Mouse (Mus musculus) MEL (cell line): ENCODE results near the gene Cry1. TPM values are rescaled to one million over a fixed set of nuclear protein-coding genes. Genes with fewer than 3 reads are reported as not detected.

Source experiments
- DNase-seq: peaks from one replicate; pipeline ENCODE4 v3.0.0; 2011; ENCODE audit warnings: low read depth, low spot score
- H3K27ac ChIP-seq: 2 replicates; pipeline ENCODE4 v1.5.1; 2012; ENCODE audit warnings: low read depth, mild to moderate bottlenecking, control low read depth, low read length, moderate library complexity; ENCODE audit not compliant: control insufficient read depth
- H3K27me3 ChIP-seq, 2 experiments: fragments of 150-350 bp in 1 of 2; sonication (generic) in 1 of 2; 2 replicates each; pipeline ENCODE4 v1.6.1; 2012; ENCODE audit warnings: low read length in 2 of 2, mild to moderate bottlenecking in 2 of 2, improper control_type of control experiment in 1 of 2, moderate library complexity in 1 of 2; ENCODE audit not compliant: insufficient read depth in 2 of 2, control insufficient read depth in 1 of 2
- H3K36me3 ChIP-seq, 2 experiments: 2 replicates each; pipeline ENCODE4 v1.6.1; 2012 to 2014; ENCODE audit warnings: low read length in 2 of 2, improper control_type of control experiment in 1 of 2, inconsistent platforms in 1 of 2, mild to moderate bottlenecking in 1 of 2; ENCODE audit not compliant: insufficient read depth in 2 of 2, control insufficient read depth in 1 of 2
- H3K4me1 ChIP-seq, 2 experiments: fragments of 150-350 bp in 1 of 2; sonication (generic) in 1 of 2; 2 replicates each; pipeline ENCODE4 v1.6.1; 2012; ENCODE audit warnings: low read length in 2 of 2, improper control_type of control experiment in 1 of 2, mild to moderate bottlenecking in 1 of 2; ENCODE audit not compliant: insufficient read depth in 2 of 2, control insufficient read depth in 1 of 2
- H3K4me3 ChIP-seq, 2 experiments: fragments of 150-350 bp in 1 of 2; sonication (generic) in 1 of 2; 2 replicates each; pipeline ENCODE4 v1.5.1; 2012; ENCODE audit warnings: low read depth in 2 of 2, low read length in 2 of 2, mild to moderate bottlenecking in 2 of 2, moderate library complexity in 2 of 2, control low read depth in 1 of 2, improper control_type of control experiment in 1 of 2; ENCODE audit not compliant: control insufficient read depth in 1 of 2, insufficient read depth in 1 of 2
- H3K79me2 ChIP-seq: 2 replicates; pipeline ENCODE4 v1.6.1; 2012; ENCODE audit warnings: mild to moderate bottlenecking, low read length, moderate library complexity; ENCODE audit not compliant: control insufficient read depth, poor library complexity, insufficient read depth
- H3K9ac ChIP-seq: 2 replicates; pipeline ENCODE4 v1.6.1; 2012; ENCODE audit warnings: low read depth, mild to moderate bottlenecking, control low read depth, low read length, moderate library complexity; ENCODE audit not compliant: control insufficient read depth, poor library complexity, severe bottlenecking
- H3K9me3 ChIP-seq: fragments of 150-350 bp; sonication (generic); replicated peaks from 2 replicates; pipeline ENCODE4 v1.6.1; 2012; ENCODE audit warnings: mild to moderate bottlenecking, low read length, improper control_type of control experiment, moderate library complexity; ENCODE audit not compliant: insufficient read depth
- BHLHE40 ChIP-seq: IDR thresholded peaks from 2 replicates; pipeline ENCODE4 v1.6.1; 2012; ENCODE audit warnings: low read depth, mild to moderate bottlenecking, inconsistent platforms, low read length, improper control_type of control experiment, borderline replicate concordance
- CHD1 ChIP-seq: IDR thresholded peaks from 2 replicates; pipeline ENCODE4 v1.6.1; 2012; ENCODE audit warnings: low read depth, mild to moderate bottlenecking, inconsistent platforms, low read length, improper control_type of control experiment
- CTCF ChIP-seq, 3 experiments: IDR thresholded peaks in 2 of 3; conservative IDR thresholded peaks in 1 of 3; 2 replicates each; pipeline ENCODE4 v1.5.1; 2011 to 2012; ENCODE audit warnings: low read length in 3 of 3, low read depth in 2 of 3, mild to moderate bottlenecking in 2 of 3, improper control_type of control experiment in 1 of 3, inconsistent platforms in 1 of 3, mixed read lengths in 1 of 3, moderate library complexity in 1 of 3; ENCODE audit not compliant: control insufficient read depth in 1 of 3, insufficient read depth in 1 of 3, poor library complexity in 1 of 3, severe bottlenecking in 1 of 3
- E2F4 ChIP-seq: IDR thresholded peaks from 2 replicates; pipeline ENCODE4 v1.6.1; 2011; ENCODE audit warnings: low read depth, low read length, improper control_type of control experiment, borderline replicate concordance
- EP300 ChIP-seq, 2 experiments: IDR thresholded peaks; 2 replicates each; pipeline ENCODE4 v1.6.1; 2011; ENCODE audit warnings: improper control_type of control experiment in 2 of 2, low read length in 2 of 2, low read depth in 1 of 2, mild to moderate bottlenecking in 1 of 2
- GABPA ChIP-seq: IDR thresholded peaks from 2 replicates; pipeline ENCODE4 v1.6.1; 2012; ENCODE audit warnings: low read depth, mild to moderate bottlenecking, inconsistent platforms, low read length, improper control_type of control experiment, moderate library complexity
- GATA1 ChIP-seq: IDR thresholded peaks from 2 replicates; pipeline ENCODE4 v1.6.1; 2011; ENCODE audit warnings: low read depth, low read length, improper control_type of control experiment
- HCFC1 ChIP-seq: IDR thresholded peaks from 2 replicates; pipeline ENCODE4 v1.6.1; 2012; ENCODE audit warnings: low read depth, mild to moderate bottlenecking, inconsistent platforms, low read length, improper control_type of control experiment, moderate library complexity
- MAFK ChIP-seq: IDR thresholded peaks from 2 replicates; pipeline ENCODE4 v1.6.1; 2011; ENCODE audit warnings: low read depth, mild to moderate bottlenecking, low read length, improper control_type of control experiment, borderline replicate concordance
- MEF2A ChIP-seq: IDR thresholded peaks from 2 replicates; pipeline ENCODE4 v1.6.1; 2014; ENCODE audit warnings: low read depth, mild to moderate bottlenecking, inconsistent platforms, low read length, improper control_type of control experiment; ENCODE audit not compliant: poor library complexity, insufficient replicate concordance, severe bottlenecking; ENCODE audit errors: extremely low read depth
- MXI1 ChIP-seq: IDR thresholded peaks from 2 replicates; pipeline ENCODE4 v1.6.1; 2011; ENCODE audit warnings: mild to moderate bottlenecking, low read depth, low read length, improper control_type of control experiment
- MYB ChIP-seq: IDR thresholded peaks from 2 replicates; pipeline ENCODE4 v1.6.1; 2011; ENCODE audit warnings: mild to moderate bottlenecking, low read depth, low read length, improper control_type of control experiment
- NELFE ChIP-seq: IDR thresholded peaks from 2 replicates; pipeline ENCODE4 v1.6.1; 2011; ENCODE audit warnings: low read depth, low read length, improper control_type of control experiment
- NRF1 ChIP-seq: IDR thresholded peaks from 2 replicates; pipeline ENCODE4 v1.6.1; 2014; ENCODE audit warnings: low read depth, mild to moderate bottlenecking, inconsistent platforms, low read length, improper control_type of control experiment, moderate library complexity; ENCODE audit not compliant: poor library complexity, insufficient read depth, severe bottlenecking
- POLR2AphosphoS2 ChIP-seq: IDR thresholded peaks from 2 replicates; pipeline ENCODE4 v1.6.1; 2011; ENCODE audit warnings: low read length, improper control_type of control experiment
- RAD21 ChIP-seq: IDR thresholded peaks from 2 replicates; pipeline ENCODE4 v1.6.1; 2011; ENCODE audit warnings: mild to moderate bottlenecking, low read depth, low read length, improper control_type of control experiment
- RCOR1 ChIP-seq: IDR thresholded peaks from 2 replicates; pipeline ENCODE4 v1.6.1; 2012; ENCODE audit warnings: low read depth, mild to moderate bottlenecking, inconsistent platforms, low read length, improper control_type of control experiment
- SIN3A ChIP-seq: IDR thresholded peaks from 2 replicates; pipeline ENCODE4 v1.6.1; 2012; ENCODE audit warnings: low read length, improper control_type of control experiment, inconsistent platforms
- TAL1 ChIP-seq: IDR thresholded peaks from 2 replicates; pipeline ENCODE4 v1.6.1; 2012; ENCODE audit warnings: mild to moderate bottlenecking, inconsistent platforms, low read length, moderate library complexity, mixed read lengths
- TBP ChIP-seq: IDR thresholded peaks from 2 replicates; pipeline ENCODE4 v1.8.0; 2011; ENCODE audit warnings: low read depth, low read length, improper control_type of control experiment
- UBTF ChIP-seq: IDR thresholded peaks from 2 replicates; pipeline ENCODE4 v1.6.1; 2012; ENCODE audit warnings: low read depth, mild to moderate bottlenecking, inconsistent platforms, low read length, improper control_type of control experiment, moderate library complexity, borderline replicate concordance; ENCODE audit not compliant: insufficient read depth
- USF2 ChIP-seq, 2 experiments: IDR thresholded peaks; 2 replicates each; pipeline ENCODE4 v1.6.1; 2011 to 2012; ENCODE audit warnings: improper control_type of control experiment in 2 of 2, low read length in 2 of 2, borderline replicate concordance in 1 of 2, inconsistent platforms in 1 of 2, low read depth in 1 of 2, mild to moderate bottlenecking in 1 of 2; ENCODE audit not compliant: insufficient read depth in 1 of 2
- ZC3H11A ChIP-seq: IDR thresholded peaks from 2 replicates; pipeline ENCODE4 v1.6.1; 2012; ENCODE audit warnings: low read depth, mild to moderate bottlenecking, inconsistent platforms, low read length, improper control_type of control experiment
- ZKSCAN1 ChIP-seq: IDR thresholded peaks from 2 replicates; pipeline ENCODE4 v1.6.1; 2012; ENCODE audit warnings: low read depth, mild to moderate bottlenecking, inconsistent platforms, low read length, improper control_type of control experiment, moderate library complexity
- ZNF384 ChIP-seq: IDR thresholded peaks from 2 replicates; pipeline ENCODE4 v1.6.1; 2012; ENCODE audit warnings: low read depth, mild to moderate bottlenecking, inconsistent platforms, low read length, improper control_type of control experiment
- polyA plus RNA-seq, 2 experiments: library from polyadenylated mRNA; stranded (reverse) in 1 of 2; unstranded in 1 of 2; fragments of >175 nt in 1 of 2; fragments of >200 nt in 1 of 2; gene quantifications; 2 replicates each; pipeline versions ENCODE4 v1.2.1 to v1.2.4; 2012; ENCODE audit warnings: low replicate concordance in 2 of 2, low read depth in 1 of 2; ENCODE audit not compliant: insufficient read length in 2 of 2, insufficient read depth in 1 of 2, missing spikeins in 1 of 2
- total RNA-seq: library from RNA; depleted of rRNA; stranded (reverse); fragments of 300-350 nt; gene quantifications from 2 replicates; pipeline ENCODE4 v1.2.3, GENCODE M21; 2012

Cry1 gene
- total and polyA plus RNA-seq, 3 experiments, result not detected

- no peaks in the 10 kb centered on the region for H3K79me2 ChIP-seq
- H3K9me3 ChIP-seq, result no peaks in the 10 kb centered on the region
- TF ChIP-seq E2F4 (no peak), RCOR1 (no peak), MEF2A (no peak), USF2 (IDR thresholded peaks at IDR 0.05; ENCODE audit: borderline replicate concordance in 1 of 2, insufficient read depth in 1 of 2, low read depth in 1 of 2, low read length in 2 of 2) (no peak), MAFK (no peak), POLR2AphosphoS2 (no peak), NRF1 (no peak), ZC3H11A (no peak)
- no peaks in the 10 kb centered on the region for H3K4me1 ChIP-seq
- no peak overlapping the region for H3K9ac ChIP-seq
- H3K27ac ChIP-seq, result no peak overlapping the region
- no peaks in the 10 kb centered on the region for H3K27me3 ChIP-seq
- H3K4me3 ChIP-seq, result no peak overlapping the region
- no peak for DNase-seq
- no peaks in the 10 kb centered on the region for H3K36me3 ChIP-seq
Observed at GRCm38 (mm10) chr10:85214847-85215246, 30.0 kb upstream of the Cry1 start.

- Histone ChIP-seq H3K9ac (no peak overlapping the region), H3K36me3 (no peaks in the 10 kb centered on the region), H3K79me2 (no peaks in the 10 kb centered on the region), H3K27ac (no peak overlapping the region), H3K4me1 (no peaks in the 10 kb centered on the region), H3K9me3 (no peaks in the 10 kb centered on the region), H3K4me3 (no peak overlapping the region), H3K27me3 (no peaks in the 10 kb centered on the region)
- no peak for DNase-seq
- TF ChIP-seq SIN3A (no peak), ZC3H11A (no peak), BHLHE40 (no peak), TAL1 (no peak), RAD21 (no peak)
Observed at GRCm38 (mm10) chr10:85211673-85212072, 26.8 kb upstream of the Cry1 start.

- Histone ChIP-seq H3K79me2 (no peaks in the 10 kb centered on the region), H3K9ac (no peak overlapping the region), H3K4me3 (no peak overlapping the region), H3K9me3 (no peaks in the 10 kb centered on the region), H3K4me1 (no peaks in the 10 kb centered on the region), H3K27me3 (no peaks in the 10 kb centered on the region), H3K36me3 (no peaks in the 10 kb centered on the region), H3K27ac (no peak overlapping the region)
- no peak for DNase-seq
- no peak for TF ChIP-seq HCFC1
- no peak for TF ChIP-seq CHD1
- no peak for TF ChIP-seq ZNF384
- TF ChIP-seq MXI1, result no peak
- no peak for TF ChIP-seq TBP
- no peak for TF ChIP-seq MEF2A
- TF ChIP-seq ZC3H11A, result no peak
- TF ChIP-seq NRF1, result no peak
- TF ChIP-seq GATA1, result no peak
- TF ChIP-seq MYB, result no peak
- TF ChIP-seq ZKSCAN1, result no peak
- TF ChIP-seq NELFE, result no peak
- no peak for TF ChIP-seq EP300 (IDR thresholded peaks at IDR 0.05; ENCODE audit: low read depth in 1 of 2, low read length in 2 of 2)
- no peak for TF ChIP-seq GABPA
- no peak for TF ChIP-seq CTCF (IDR thresholded peaks at IDR 0.05 in 2 of 3, conservative IDR thresholded peaks at IDR 0.05 in 1 of 3; ENCODE audit: control insufficient read depth in 1 of 3, insufficient read depth in 1 of 3, low read depth in 2 of 3, low read length in 3 of 3, poor library complexity in 1 of 3, severe bottlenecking in 1 of 3)
- no peak for TF ChIP-seq USF2 (IDR thresholded peaks at IDR 0.05; ENCODE audit: borderline replicate concordance in 1 of 2, insufficient read depth in 1 of 2, low read depth in 1 of 2, low read length in 2 of 2)
- no peak for TF ChIP-seq UBTF
Observed at GRCm38 (mm10) chr10:85210125-85210524, 25.3 kb upstream of the Cry1 start.
